Mouse (Mus musculus) 416B (cell line): ENCODE results near the gene Cpt1a.
A peak's percentile ranks its signal among the peaks of the same experiment; 100 is the strongest.

ENCODE experiments used
- DNase-seq: peaks from one replicate; pipeline ENCODE4 v3.0.0; 2011; ENCODE audit warnings: low read depth

Cpt1a gene

GRCm38 (mm10) chr19:3324931-3325711 is 3.0 kb downstream of the Cpt1a start:
- peak; percentile 96 for DNase-seq

- DNase-seq = no peak
These were observed 3.8 kb downstream of the Cpt1a start for GRCm38 (mm10) chr19:3325771-3326478.

GRCm38 (mm10) chr19:3326479-3327047 is 4.4 kb downstream of the Cpt1a start:
- no peak for DNase-seq

GRCm38 (mm10) chr19:3333247-3333646 is 11.1 kb downstream of the Cpt1a start:
- DNase-seq = peak; percentile 77

- DNase-seq = peak; percentile 94
These were observed 11.8 kb downstream of the Cpt1a start for GRCm38 (mm10) chr19:3333694-3334515.

GRCm38 (mm10) chr19:3334550-3334949 is 12.4 kb downstream of the Cpt1a start:
- DNase-seq = no peak

- no peak for DNase-seq
These were observed 13.8 kb downstream of the Cpt1a start for GRCm38 (mm10) chr19:3335917-3336316.

- no peak for DNase-seq
These were observed 14.5 kb downstream of the Cpt1a start for GRCm38 (mm10) chr19:3336485-3337255.

GRCm38 (mm10) chr19:3339187-3339586 is 17.1 kb downstream of the Cpt1a start:
- peak; percentile 58 for DNase-seq

GRCm38 (mm10) chr19:3341021-3341420 is 18.9 kb downstream of the Cpt1a start:
- DNase-seq = peak; percentile 63

GRCm38 (mm10) chr19:3343929-3344328 is 21.8 kb downstream of the Cpt1a start:
- no peak for DNase-seq

GRCm38 (mm10) chr19:3344636-3345544 is 22.8 kb downstream of the Cpt1a start:
- DNase-seq = no peak

- no peak for DNase-seq
These were observed 25.6 kb downstream of the Cpt1a start for GRCm38 (mm10) chr19:3347784-3348183.

- DNase-seq = peak; percentile 64
These were observed 31.4 kb downstream of the Cpt1a start for GRCm38 (mm10) chr19:3353415-3354111.

- peak; percentile 50 for DNase-seq
These were observed 33.0 kb downstream of the Cpt1a start for GRCm38 (mm10) chr19:3355096-3355495.

- DNase-seq = no peak
These were observed 34.4 kb downstream of the Cpt1a start for GRCm38 (mm10) chr19:3356516-3356915.

- peak; percentile 42 for DNase-seq
These were observed 35.5 kb downstream of the Cpt1a start for GRCm38 (mm10) chr19:3357620-3358019.

- peak; percentile 83 for DNase-seq
These were observed 37.9 kb downstream of the Cpt1a start for GRCm38 (mm10) chr19:3359841-3360588.

GRCm38 (mm10) chr19:3363510-3363909 is 41.4 kb downstream of the Cpt1a start:
- no peak for DNase-seq
